Mouse (Mus musculus) thymus, postnatal 4 days (tissue): ENCODE results near the gene Ubr4.

Experiments
- DNase-seq: peaks from one replicate; pipeline ENCODE4 v3.0.0; 2021

The Ubr4 gene

DNA sequence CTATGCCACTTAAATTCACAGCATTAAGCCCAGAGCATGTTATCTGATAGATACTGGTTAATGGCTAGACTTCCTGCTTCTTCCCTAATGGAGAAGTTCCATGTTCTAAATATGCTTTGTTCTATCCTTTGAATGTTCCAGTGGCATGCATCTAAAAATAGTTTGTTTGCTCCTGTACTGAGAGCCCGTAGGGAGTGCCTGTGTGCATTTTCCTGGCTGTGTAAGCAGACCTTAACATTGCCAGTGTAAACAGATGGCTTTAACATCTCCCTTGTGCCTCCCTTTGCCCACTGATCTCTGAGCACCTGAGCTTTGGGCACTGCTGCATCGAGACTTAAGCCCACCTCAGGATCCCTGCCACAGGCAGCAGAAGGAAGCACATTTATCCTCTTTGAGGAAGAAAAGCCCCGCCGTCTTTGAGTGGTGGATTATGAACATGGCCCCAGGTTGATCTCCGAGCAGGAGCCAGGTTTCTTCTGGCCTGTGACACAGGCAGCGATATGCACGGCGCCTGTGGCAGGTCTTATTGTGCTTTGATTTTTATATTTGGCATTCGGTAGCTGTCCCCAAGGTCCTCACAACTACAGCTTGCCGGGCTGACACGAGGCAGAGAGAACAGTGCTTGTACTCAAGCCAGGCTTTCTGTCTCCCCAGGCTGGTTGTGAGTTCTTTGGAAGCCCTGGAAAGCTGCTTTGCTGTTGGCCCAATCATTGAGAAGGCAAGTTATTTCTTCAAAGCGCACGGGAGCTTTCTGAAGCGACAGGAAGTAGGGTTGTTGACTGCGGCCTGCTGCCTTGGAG is 80.8 kb downstream of the Ubr4 start:
- no peak for DNase-seq

DNA sequence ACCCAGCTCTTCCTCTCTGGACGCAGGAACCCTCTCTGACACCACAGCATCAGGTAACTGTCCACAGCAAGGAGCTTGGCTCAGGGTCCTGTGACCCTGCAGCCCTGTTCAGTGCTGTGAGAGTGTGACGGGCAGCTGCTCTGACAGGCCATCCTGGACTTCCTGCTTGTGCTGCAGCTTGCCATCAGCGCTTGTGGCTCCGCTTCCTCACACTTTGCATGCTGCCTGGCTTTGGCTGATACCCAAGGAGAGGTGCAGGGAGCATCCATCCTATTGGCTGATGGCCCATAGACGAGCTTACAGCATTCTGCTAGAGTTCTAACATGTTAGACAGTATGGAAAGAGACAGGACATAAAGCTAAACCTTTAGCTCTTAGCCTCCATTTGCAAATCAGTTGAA is 88.8 kb downstream of the Ubr4 start:
- no peak for DNase-seq

DNA sequence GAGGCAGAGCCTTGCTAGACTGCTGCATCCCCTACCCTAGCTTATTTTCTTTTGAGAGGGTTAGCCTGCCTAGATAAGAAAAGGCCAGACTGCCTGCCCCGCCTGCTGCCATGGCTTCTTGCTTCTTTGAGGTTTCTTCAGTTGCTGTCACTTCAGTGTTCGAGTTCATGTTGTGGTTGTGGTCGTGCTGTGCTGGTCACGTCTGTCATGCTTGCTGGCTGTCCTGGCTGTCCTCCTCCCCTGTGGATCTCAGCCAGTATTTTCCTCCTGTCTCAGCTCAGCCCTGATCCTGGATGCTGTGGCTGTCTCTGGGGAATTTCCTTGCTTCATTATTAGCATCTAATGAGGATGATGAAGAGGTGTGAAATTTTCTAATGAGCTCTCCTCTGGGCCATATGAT is 89.4 kb downstream of the Ubr4 start:
- no peak for DNase-seq

DNA sequence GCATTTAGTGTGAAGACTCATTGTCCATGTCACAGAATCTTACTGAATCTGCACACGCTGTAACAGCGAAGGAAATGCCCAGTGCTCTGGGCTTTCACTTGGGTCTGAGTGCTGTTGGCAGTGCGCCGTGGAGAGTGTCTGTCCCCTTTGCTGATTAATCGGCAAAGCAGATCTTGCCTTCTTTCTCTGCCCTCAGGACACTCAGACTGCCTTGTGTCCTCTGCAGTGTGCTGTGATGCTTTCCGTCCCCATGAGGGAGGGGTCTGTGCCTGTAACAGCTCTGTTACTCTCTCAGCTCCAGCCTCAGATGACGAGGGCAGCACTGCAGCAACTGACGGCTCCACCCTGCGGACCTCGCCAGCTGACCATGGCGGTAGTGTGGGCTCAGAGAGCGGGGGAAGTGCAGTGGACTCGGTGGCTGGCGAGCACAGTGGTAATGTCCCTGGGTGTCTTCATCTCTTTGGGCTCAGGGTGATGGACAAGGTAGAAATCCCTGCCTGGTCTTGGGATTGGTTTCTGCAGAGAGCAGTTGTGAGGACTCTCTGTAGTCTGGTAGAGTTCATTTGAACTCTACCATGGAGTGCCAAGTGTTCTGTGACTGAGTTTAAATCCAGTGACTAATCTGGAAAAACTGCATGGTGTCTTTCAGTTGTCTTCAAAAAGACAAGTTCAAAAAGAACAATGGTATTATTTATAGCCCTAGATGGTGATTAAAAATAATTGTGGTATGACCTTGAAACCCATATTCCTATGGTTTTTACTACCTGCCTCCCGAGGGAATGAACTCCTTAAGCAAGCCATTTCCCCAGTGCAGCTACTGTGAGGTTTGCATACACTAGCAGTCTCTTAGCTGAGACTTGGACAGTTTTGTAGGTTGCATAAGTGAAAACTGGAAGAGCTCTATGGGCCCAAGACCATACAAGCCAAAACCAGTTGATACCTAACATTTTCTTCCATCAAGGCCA is 90.3 kb downstream of the Ubr4 start:
- DNase-seq, result no peak

DNA sequence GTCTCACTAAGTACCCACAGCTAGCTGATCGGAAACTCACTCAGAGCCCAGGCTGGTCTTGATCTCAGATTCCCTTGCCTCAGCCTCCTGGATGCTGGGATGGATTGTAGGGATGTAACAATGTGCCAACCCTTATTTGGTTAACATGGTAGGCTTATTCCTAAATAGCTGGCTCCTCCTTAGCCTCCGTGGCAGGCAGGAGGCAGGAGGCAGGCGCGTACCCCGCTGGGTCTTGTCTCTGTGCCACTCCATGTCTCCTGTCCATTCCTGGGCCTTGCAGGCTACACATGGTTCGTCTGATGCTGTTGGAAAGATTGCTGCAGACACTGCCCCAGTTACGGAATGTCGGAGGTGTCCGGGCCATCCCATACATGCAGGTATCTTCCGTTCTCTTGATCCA is 91.9 kb downstream of the Ubr4 start:
- no peak for DNase-seq

DNA sequence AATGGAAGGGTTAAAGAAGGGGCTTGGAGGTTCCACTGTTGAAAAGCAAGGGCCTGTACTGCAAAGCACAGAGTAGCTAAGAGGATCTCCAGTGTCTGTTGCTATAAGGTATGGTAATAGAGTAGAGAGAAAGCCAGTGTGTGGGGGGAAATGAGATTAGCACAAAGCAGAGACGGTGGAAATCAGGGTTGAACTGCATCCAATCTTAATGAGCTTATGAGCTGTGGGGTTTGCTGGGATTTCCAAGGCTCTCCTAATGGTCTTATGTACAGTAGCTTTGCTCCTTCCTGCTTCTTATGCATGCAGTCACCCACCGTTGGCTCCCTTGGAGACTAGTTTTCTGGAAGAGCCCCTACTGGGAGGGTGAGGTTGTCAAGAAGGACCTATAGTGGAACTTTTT is 93.8 kb downstream of the Ubr4 start:
- no peak for DNase-seq

DNA sequence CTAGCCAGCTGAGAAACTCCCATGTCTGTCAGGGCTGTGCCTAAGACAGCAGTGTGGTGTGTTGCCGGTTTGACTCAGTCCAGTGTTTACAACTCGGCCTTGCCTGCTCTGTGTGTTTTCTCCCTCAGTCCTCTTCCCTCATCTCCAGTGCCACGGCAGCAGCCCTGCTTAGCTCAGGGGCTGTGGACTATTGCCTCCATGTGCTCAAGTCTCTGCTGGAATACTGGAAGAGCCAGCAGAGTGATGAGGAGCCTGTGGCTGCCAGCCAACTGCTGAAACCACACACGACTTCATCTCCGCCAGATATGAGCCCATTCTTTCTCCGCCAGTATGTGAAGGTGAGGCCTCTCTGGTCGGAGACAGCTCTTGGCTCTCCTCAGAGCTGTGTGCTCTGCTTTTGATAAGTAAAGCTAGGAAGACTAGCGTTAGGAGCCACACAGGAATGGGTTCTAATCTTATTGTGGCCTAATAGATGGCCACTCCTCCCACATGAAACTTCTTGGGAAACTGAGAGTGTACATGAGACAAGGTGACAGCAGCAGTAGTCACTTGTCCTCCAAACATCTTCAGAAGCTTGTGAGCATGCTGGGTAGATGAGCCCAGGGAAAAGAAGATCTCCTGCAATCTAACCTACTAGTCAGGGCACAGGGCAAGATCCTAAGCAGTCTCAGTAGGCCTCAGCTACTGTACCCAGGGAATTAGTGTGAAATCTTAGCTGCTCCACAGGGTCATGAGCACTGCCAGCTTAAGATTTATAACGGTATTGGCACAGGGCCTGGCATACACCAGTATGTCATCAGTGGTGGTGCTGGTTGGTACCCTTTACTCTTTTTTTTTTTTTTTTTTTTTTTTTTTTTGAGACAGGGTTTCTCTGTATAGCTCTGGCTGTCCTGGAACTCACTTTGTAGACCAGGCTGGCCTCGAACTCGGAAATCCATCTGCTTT is 94.6 kb downstream of the Ubr4 start:
- DNase-seq, result no peak

DNA sequence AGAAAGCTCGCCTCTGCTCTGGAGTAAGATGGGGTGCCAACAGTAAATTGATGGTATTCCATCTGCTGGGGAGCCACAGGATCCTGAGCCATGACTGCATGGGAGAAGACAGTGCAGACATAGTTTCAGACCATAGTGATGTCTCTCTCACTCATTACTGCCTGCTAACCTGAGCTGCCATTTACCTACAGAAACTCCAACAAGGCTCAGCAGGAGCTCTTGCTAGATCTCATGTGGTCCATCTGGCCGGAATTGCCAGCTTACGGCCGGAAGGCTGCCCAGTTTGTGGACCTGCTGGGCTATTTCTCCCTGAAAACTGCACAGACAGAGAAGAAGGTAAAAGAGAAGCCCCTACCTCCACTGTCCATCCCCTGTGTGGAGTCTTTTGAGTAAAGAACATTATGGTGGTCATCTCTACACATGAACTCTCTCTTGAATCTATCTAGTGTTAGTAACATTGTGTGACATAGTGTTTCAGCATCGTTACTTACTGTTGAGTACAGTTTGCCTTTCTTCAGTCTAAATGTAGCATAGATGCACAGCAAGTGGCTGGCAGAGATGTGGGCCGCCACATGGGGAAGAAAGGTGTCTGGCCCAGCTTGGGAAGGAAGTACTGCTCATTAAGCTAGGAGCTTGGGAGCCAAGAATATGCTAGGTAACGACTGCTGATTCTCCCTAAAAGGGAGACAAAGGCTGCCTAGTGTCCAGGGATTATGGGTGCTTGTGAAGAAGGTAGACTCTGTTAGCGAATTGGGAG is 100.7 kb downstream of the Ubr4 start:
- DNase-seq, result no peak

DNA sequence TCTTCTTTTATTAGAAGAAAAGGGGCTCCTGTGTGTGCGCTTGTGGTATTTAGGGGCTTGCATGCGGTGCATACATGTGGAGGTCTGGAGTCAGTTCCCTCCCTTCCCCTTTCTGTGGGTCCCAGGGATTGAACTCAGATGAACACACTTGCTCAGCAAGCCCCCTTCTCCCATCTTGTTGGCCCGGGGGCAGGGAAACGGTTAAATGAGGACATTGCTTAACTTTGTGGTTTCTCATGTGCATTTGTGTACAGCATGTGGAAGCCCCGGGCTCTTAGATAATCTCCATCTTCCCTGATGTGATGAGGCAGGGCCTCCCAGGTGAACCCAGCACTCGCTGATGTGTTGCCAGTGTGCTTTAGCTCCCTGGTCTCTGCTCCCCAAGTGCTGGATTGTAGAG is 101.9 kb downstream of the Ubr4 start:
- no peak for DNase-seq

DNA sequence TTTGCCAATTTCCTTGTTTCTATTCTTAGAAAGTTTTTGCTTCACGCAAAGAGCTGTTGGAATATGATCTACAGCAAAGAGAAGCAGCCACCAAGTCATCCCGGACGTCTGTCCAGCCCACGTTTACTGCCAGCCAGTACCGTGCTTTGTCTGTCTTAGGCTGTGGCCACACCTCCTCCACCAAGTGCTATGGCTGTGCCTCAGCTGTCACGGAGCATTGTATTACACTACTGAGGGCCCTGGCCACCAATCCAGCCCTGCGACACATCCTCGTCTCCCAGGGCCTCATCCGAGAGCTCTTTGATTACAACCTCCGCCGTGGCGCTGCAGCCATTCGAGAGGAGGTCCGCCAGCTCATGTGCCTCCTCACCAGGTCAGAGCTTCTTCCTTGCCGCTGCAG is 107.6 kb downstream of the Ubr4 start:
- DNase-seq, result no peak

DNA sequence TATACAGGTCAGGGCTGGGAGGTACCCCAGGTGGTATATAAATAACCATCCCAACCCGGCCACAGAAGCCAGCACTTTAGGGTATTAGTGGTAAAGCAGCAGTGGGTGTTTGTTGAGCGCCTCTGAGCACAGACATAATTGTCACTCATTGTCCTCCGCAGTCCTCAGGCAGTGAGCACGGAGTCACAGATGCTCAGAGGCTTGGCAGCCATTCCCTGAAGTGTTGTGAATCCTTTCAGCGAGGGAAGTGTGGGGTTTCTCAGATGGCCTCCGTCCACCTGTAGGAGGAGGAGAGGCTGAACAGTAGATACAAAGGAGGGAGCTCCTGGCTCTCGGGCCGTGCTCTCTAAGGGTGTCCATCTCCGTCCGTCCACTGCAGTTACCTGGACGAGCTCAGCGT is 111.8 kb downstream of the Ubr4 start:
- DNase-seq, result no peak

DNA sequence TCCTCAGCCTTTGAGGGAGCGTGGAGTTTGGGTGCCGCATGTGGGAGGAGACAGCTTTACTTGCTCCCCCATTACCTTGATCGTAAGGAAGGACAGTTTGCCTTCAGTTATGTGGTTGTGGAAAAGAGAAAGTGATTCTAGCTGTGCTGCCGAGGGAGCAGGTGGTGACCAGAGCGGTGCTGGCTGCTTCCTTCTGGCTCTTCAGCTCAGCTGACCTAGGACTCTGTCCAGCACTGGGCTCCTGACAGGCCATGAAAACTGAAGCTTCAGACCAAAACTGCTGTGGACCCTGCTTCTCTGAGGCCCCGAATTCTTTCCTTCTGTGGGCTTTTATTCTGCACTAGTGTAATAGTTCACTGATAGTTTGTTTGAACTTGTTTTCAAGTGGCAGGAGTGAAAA is 114.1 kb downstream of the Ubr4 start:
- DNase-seq, result no peak

DNA sequence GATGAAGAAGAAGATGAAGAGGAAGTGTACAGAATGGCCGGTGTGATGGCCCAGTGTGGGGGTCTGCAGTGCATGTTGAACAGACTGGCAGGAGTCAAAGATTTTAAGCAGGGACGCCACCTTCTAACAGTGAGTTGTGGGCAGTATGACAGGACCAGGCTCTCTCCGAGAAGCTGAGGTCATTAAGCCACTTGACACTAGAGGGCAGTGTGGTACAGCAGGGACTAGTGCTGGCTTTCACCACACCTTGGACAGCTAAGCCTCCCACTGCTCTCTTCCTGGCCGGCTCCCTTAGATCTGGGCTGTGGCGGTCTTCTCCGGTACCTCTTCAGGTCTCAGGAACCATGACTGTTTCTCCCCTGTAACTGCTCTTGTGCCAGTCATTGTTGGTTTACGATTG is 117.8 kb downstream of the Ubr4 start:
- peak; percentile 81 for DNase-seq

DNA sequence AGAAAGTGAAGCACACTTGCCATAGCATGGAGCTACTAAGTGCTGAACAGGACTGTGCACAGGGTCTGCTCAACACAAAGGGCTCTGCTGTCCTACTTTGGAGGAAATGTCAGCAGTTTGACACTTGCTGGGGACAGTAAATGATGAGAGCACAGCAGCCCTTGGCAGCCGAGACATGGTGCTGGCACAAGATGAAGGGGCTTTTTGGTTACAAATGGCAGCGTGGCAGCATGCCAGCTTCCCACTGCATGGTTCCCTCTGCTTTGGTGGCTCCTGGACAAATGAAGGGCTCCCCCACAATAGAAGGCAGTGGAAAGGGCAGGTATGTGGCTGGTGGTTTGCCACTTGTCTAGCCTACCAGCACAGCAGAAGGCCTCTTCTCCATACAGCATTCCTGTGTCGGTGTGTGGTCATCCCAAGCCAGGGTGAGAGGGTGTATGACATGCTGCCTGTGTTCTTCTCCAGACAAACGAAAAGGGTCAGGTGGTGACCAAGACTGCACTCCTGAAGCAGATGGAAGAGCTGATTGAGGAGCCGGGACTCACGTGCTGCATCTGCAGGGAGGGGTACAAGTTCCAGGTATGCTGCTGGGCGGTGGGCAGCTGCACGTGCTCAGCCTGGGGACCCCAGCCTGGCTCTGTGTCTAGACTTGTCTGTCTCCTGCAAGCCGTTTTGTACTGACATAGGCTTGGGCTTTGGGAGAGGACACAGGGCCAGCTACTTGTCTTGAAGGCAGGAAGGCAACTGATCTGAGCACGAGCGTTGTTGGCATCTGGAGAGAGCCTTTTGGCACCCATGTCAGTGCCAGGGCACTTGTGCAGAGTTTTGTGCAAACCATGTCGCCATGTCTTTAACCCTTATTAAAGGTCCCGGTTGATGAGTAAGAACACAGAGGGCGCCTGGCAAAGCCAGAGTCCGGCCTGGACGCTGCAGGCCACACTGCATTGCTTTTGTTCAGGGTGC is 124.5 kb downstream of the Ubr4 start:
- DNase-seq, result no peak

DNA sequence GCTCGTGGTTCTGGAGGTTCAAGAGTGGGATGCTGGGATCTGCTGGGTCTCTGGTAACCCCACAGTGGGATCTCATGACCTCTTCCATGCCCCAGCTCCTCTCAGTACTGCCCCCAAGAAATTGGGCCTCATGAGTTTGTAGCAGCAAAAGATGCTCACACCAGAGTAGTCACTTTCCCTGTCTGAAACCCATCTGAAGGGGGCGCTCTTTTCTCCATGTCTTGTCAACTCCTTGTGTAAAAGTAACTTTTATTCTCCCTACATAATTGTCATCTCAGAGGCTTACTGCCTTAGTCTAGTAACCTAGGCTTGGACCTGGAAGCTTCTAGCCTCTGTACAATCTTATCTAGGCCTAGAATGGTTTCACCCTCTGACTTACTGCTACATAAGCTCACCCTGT is 125.6 kb downstream of the Ubr4 start:
- peak; percentile 38 for DNase-seq

DNA sequence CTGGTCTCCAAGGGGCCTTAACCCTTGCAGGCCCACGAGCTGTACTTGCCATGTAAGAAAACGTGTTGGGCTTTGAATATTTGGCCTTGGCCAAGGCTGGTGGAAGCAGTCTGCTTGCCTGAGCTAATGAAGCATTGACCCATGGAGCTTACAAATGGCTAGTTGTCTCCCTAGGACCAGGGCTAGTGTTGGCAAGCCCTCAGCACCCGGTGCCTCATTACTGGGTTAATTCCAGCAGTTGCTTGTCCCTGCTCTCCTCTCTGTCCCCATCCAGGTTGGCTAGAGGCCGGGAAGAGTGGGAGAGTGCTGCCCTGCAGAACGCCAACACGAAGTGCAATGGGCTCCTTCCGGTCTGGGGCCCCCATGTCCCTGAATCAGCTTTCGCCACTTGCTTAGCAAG is 126.8 kb downstream of the Ubr4 start:
- no peak for DNase-seq

DNA sequence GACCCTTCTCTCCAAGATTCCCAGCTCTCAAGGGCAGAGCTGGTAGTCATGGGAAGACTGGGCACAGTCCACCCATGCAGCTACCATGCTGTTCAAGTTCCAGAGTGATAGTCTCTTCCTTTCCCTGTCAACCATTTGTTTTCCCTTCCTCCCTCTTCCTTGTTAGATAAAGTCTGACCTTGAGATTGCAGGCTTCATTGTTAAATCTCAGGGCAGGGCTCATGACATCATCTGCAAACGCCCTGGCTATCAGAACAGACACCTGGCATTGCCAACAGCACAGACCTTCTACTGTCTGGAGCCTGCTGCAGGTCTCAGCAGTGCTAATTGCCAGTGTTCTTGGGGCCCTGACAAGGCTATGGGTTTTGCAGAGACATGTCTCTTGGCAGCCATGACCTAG is 129.0 kb downstream of the Ubr4 start:
- no peak for DNase-seq

DNA sequence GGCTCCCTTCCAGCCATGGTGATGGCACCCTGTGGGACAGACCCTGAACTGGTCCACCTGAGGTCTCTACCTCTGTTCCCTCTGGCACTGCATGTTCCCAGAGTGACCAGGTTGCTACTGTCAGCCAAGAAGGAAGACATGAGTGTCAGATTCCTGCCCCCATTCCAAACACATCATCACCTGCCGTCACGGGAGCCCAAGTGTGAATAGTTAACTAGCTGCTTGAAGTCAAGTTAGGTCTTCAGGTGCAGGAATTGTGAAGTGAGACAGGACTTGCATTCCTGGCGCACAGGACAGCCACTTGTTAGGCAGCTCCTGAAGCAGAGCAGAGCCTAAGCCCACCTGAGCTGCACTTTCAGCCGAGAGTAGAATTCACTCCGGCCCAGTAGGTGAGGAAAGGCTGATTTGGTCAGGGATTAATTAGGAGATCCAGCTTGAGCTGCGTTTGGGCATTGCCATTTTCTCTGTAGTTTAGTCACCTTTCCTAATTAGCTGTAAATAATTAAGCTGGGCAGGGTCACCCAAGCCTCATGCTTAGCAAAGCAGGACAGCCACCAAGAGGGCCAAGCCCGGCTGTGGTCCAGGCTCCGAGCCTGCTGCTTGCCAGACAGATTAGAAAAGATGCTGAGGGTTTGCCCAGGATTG is 131.2 kb downstream of the Ubr4 start:
- no peak for DNase-seq

DNA sequence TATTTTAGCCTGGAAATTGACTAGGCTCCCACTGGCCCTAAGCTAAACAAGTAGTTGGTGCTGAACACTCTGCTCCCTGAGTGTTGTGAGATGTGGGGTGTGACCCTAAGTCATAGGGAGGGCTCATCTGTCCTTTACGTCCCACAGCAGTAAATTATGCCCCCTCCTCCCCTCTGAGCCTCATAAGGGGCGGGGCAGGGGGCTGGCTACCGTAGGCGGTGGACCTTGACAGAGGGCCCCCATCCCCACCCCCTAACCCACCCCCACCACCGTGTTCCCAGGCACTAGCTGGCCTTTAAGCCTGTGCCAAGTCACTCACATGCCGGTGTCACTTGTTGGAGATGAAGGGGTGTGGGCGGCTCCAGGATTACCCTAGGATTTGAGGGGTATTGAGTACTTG is 132.1 kb downstream of the Ubr4 start:
- no peak for DNase-seq

DNA sequence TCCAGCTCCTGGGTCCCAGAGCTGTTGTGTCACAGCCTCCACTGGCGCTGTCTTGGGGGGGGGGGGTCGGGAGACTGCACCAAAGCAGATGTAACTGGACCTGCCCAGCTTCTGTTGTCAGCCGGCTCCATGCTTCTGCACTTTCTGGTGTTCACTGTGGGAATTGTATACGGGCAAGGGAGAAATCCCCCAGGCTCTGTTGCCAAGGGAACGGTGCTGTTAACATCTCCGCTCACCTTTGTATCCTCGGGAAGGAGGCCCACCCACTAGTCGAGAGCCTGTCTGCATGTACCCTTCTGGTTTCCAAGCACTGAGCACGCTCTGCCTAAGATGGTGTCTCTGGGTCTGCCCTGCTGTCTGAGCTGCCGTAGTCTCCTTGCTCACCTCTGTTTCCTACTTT is 134.7 kb downstream of the Ubr4 start:
- DNase-seq, result no peak

DNA sequence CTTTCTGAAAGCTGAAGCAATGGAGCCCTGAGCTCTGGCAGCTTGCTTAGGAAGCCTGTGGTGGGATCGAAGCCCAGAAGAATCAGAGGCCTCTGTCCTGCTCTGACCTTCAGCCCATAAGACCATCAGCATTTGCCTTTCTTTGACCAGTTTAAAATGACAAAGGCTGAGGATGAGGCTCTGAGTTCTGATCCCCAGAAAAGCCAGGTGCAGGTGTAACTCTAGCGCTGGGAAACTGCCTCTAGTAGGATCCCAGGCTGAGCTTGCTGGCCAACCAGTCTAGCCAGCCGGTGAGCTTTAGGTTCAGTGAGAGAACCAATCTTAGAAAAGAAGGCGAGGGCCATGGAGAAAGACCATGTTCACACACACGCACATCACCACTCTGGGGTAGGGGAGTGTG is 135.9 kb downstream of the Ubr4 start:
- no peak for DNase-seq
